Mouse (Mus musculus): ENCODE measurements at regions not wholly inside any gene's neighbourhood (a gene's known extent, or its start where the extent isn't known, plus 50 kb on each side); places are given as distances from the start of the nearest gene placed in this dataset.

DNA sequence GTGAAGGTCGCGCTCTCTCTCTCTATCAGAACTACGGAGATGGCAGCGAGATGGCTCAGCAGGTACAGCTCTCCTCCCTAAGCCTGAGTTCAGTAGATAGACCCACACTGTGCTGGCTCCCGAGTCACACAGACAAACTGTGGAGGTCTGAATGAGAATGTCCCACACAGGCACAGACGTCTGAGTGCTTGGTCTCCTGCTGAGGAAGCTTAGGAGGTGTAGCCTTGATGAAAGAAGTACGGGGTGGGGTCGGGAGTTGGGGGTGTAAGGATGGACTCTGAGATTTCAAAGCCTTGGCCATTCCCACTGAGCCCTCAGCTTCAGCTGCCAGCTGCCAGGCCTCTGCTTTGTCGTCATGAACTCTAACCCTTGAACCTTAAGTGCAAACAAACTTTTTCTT lies 134.2 kb upstream of the Foxn2 start:
- no peak for DNase-seq (ENCODE audit: low spot score)

DNA sequence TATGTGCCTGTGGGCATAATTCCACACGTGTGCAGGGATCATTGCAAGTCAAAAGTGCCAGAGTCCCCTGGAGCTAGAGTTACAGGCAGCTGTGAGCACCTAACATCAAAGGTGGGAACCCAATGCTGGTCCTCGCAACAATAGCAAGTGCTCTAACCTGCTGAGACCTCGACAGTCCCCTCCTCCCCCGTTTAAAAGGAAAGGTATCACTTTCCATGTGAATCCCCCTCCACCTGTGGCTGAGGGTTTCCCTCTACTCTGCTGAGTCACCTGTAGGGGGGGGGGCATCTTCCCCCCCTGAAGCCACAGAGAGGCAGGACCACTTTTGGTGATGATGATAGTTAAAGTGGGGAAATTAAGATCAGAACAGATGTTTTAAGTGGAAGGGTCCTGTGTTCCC lies 133.4 kb upstream of the Foxn2 start:
- DNase-seq (ENCODE audit: low spot score), result no peak

DNA sequence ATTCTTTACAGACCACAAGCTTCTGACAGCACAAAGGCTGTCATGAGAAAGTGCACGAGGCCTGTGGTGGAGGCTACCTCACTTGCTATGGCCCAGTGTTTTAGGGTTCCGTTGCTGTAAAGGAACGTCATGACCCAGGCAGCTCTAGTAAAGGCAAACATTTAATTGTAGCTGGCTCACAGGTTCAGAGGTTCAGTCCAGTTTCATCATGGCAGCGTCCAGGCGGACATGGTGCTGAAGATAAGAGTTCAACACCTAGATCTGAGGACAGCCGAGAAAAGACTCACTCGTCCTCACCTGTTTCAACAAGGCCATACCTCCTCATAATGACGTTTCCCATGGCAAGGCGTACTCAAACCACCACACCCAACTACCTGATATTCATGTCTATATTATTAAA lies 132.7 kb upstream of the Foxn2 start:
- DNase-seq (ENCODE audit: low spot score), result no peak

DNA sequence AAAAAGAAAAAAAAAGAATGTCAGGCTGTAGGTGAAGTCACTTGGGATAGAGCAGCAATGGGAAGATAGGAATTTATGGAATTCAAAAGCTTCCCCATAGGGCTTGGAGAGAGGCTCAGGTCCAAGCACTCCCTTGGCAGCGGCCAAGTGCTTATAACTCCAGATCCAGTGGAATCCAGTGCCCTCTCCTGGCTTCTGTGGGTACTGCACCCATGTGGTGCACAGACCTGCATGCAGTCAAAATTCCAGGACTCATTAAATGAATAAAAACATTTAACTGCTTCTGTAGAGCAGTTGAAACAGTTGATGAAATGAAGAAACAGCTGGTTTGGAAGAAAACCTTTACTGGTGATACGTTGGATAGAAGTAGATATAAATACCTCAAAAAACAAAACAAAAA lies 127.6 kb upstream of the Foxn2 start:
- DNase-seq (ENCODE audit: low spot score), result no peak

DNA sequence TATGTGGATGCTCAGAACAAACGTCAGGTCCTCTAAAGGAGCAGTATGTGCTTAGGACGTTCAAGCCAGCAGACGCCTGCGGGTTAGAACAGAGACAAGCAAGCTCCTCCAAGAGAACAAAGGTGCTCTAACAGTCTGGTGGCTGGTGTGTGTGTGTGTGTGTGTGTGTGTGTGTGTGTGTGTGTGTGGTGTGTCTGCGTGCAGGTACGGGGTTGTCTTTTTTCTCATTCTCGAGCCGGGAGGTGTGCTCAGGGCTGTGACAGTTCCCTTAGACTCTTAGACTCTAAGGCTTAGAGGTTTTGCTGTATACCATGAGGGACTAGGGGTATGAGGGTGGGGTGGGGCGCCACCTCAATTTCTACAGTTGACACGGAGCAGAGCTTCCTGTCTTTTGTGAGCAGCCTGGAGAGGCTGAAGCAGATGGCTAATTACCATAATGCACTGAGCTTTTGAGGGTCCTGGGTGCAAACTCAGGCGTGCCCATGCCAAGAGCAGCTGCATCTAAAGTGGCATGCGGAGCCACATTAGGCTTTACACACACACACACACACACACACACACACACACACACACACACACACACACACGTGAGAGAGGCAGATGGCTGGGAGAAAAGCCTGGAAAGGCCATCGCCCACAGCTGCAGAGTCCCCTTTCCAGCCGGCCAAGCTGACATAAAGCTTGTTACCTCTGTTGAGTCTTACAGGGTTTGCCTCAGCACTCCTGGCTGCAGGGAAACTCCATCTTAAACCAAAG lies 124.1 kb upstream of the Foxn2 start:
- no peak for DNase-seq (ENCODE audit: low spot score)

DNA sequence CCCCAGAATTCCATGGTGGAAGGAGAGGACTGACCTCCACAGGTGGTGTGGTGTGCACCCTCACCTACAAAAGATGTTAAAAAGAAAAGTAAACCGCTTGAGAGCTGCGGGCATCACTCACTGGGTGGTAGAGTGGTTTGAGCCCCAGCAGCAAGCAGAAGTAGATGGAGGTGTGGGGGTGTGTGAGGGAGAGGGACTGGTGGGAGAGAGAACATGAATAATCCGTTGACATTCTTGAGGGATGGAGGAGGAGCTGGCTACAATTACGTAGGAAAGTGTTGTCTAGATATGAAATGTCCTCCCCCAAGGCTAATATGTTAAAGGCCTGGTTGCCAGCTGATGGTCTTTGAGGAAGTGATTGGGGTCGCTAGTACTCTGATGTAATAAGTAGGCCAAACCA lies 123.2 kb upstream of the Foxn2 start:
- DNase-seq (ENCODE audit: low spot score), result no peak

DNA sequence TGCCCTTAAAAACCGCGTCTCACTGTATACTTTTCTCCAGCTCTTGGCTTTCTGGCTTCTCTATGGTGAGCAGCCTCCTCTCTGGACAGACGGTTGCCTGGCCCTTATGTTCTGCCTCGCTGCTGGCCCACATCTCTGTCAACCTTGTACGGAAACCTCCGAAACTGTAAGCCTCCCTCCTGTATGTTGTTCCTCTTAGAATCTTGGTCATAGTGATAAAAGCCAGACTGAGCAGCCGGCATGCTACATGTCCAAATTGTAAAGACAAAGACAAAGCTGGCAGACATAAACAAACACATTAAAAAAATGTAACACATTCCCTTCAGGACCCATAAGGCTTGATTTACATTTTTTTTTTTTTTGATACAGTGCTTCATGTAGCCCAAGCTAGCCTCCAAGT lies 122.7 kb upstream of the Foxn2 start:
- DNase-seq (ENCODE audit: low spot score), result no peak

DNA sequence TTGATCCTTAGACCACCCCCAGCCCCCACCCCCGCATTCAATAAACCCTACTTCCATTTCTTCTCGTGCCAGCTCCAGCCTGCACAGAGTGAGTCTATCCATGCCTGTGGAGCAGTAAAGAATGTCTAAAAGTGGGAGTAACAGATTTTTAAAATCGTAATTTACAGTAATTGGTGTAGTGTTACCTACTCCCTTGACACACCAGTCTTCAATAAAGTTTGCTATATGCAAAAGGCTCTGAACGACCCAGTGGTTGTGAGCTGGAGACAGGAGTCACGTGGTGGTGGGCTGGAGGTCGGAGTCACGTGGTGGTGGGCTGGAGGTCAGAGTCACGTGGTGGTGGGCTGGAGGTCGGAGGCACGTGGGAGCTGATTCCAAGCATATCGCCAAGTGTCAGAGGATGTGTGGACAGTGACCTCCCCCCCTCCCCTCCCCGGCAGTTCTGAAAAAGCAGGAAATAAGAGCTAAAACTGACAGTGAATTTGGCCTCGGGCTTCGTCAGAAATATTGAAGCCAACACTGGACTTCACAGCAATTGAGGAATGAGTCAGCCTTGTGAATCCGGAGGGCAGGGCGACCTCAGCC lies 122.2 kb upstream of the Foxn2 start:
- DNase-seq (ENCODE audit: low spot score), result no peak

DNA sequence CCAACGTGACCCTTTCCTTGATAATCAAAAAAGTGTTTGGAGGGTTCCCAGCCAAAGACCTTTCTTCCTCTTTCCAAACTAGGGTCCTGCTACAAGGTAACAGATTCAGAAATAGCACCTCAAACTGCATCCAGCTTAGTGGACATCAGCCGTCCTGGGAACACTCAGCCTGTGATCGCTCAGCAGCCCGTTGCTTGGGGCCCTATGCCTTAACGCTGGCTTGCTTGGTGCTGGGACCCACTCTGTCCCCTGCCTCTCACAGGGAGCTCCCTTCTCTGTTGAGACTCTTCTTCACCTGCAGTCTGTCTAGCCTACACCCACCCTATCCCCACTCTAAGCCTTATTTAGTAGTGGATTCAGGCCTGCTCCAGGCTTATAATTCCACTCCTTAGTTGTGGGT lies 121.6 kb upstream of the Foxn2 start:
- no peak for DNase-seq (ENCODE audit: low spot score)

DNA sequence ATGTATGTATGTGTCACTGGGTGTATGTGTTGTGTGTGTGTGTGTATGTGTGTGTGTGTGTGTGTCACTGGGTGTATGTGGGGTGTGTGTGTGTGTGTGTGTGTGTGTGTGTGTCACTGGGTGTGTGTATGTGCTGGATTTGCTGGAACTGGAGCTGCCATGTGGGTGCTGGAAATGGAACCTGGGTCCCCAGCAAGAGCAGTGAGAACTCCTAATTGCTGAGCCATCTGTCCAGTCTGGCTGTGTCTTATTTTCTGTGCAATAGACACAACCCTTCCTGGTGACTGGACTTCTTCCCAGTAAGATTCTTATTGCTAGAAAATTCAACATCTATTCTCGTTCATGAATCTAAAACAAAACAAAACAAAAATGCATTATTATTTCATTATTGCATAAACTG lies 119.8 kb upstream of the Foxn2 start:
- DNase-seq (ENCODE audit: low spot score), result no peak

DNA sequence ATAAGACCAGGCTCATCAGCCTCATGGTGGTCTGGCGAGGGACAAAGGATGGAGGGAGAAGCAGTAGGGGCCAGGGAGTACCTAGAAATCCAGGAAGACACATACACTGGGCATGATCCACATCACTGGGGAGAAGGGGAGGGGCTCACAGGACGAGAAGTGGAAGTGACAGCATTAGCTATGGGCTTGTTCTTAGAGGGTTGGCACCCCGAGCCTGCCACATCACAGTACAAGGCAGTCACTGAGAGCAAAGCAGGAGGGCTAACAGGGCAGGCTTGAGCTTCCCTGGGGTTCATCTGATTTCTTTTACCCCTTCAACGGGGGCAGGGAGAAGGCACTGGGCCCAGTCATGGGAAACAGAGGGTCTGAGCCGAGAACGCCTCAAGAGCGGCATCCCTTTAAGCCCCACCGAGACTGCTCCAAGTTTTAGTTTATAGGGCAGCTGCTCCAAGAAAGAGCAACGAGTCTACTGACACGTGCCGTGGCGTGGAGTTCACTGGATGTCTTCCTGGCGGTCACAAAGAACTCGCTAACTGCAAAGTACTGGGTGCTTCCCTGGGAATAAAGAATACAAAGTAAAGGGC lies 115.1 kb upstream of the Foxn2 start:
- DNase-seq (ENCODE audit: low spot score), result no peak

DNA sequence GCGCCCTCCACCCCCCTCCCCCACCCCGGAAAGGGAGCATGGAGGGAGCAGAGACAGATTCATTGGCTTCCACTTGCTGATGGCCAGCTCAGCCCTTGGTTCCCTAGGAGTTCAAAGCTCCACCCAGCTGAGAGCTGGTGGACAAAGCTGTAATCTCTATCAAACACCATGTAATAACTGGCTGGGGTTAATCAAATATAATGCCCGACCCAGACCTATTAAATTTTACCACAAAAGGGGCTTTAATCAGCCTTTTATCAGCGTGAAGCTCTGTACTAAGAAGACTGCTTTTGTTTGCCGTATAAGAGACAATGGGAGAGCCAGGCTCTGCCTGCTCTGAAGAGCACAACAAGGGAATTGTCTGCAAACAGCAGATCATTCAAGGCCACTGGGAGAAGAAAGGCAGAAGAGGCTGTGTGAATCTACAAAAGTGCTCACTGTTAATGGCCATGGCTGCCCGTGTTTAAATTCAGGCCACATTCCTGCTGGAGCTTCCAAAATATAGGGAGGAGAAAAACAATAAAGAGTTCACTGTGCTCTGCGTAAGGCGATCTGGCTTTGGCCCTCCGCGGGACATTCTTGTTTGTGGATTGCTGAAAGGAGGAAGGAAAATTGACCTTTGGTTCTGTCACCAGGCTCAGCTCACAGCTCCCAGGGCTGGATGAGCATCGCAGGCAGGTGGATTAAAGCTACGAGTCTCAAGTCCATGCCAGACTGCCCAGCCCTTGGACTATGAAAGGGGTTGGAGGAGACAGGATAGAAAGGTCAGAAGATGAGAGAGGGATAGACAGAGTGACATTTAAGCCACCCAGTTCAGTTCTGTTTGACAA lies 114.4 kb upstream of the Foxn2 start:
- DNase-seq (ENCODE audit: low spot score), result no peak

DNA sequence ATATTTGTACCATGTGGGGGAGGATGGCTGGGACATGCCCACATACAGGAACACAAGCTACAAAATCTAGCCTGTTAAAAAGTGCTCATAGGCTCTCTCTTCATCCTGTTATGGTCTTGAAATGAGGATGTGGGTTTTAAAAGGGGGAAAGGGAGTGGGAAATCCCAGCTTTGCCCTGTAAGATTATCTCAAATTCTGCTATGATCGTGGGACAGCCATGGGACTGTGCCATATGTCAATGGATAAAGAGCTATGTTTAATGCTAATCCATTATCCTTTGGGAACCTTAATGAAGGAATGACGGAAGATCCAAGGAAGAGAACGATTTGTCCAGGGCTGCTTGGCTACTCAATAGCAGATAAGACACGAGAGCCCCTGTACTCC lies 113.8 kb upstream of the Foxn2 start:
- DNase-seq (ENCODE audit: low spot score), result no peak

DNA sequence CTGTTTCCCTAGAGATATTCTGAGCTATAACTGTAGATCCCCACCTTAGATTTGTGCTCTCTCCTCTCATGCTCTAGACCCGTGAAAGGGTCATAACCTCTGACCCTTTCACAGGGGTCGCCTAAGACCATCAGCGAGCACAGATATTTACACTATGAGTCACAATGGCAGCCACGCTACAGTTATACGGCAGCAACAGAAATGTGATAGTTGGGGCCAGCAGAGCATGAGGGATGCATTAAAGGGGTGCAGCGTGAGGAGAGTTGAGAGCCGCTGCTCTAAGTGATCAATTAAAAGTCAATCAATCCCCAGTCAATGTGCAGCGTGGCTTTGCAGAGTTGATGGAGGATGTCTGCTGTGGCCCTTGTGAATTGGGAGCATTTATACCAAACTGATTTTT lies 112.7 kb upstream of the Foxn2 start:
- no peak for DNase-seq (ENCODE audit: low spot score)

DNA sequence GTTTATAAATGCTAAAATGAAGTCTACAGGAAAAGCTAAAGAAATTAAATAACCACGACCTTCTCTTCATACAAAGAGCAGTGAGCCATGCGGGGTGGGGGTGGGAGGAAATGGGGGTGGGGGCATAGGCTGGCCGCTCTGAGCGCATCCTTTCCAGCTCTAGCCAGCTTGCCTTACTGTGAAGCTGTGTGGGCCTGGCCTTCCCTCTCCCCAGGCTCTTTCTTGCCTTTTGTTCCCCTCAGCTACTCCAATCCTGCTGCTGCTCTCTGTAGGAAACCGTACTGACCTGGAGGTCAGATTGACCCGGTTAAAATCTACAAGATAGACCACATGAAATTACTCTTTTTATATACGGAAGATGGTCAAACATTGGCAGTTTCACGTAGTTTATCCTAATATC lies 111.7 kb upstream of the Foxn2 start:
- no peak for DNase-seq (ENCODE audit: low spot score)

DNA sequence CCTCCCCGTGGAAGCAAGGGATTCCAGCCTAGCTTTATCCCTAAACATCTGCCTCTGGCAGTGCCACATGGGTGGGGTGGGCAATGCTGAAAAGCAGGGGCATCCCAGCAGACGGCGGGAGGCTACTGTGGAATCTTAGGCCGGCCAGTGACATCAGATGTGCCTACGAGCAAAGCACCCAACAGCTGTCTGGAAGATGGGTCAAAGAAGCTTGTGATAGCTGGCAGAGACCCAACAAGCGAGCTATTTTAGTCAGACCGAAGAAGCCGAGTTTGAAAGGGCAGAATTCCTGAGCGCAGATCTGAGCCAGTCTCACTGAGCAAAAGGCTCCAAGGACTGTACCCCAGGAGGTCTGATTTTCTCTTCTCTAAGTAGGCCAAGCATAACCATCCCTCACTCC lies 110.8 kb upstream of the Foxn2 start:
- peak; percentile 21 for DNase-seq (ENCODE audit: low spot score)

DNA sequence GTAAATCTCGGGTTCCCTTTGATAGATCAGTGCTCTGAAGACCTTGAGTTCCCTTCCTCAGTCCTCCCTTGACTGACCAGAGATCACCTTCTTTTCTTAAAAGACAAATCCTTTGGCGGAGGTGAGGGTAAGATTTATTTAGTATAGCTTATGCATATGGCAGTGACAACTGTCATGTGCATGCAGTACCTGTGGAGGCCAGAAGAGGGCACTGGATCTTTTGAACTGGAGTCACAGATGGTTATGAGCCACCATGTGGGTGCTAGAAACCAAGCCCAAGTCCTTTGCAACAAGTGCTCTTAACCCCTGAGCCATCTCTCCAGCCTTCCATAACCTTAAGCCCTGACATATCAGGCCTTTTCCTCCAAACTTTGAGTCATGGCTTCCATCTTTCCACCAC lies 110.4 kb upstream of the Foxn2 start:
- DNase-seq (ENCODE audit: low spot score), result no peak

DNA sequence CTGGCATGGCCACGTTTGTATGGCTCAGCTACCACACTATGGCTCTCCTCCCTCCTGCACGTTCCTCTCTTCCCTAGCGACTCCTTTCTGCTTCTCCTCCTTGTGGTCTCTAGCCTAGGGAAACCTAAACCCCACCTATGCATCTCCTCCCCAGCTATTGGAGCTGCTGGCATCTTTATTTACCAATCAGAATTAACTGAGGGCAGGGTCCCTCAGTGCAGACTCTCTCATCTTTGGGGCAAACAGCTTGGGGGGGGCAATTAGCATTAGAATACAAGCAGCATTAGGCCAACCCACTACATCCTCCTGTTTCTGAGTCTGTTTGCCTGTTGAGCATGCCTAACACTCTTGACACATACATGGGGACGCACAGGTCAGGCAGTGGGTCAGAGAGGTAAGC lies 106.7 kb upstream of the Foxn2 start:
- DNase-seq (ENCODE audit: low spot score), result no peak

DNA sequence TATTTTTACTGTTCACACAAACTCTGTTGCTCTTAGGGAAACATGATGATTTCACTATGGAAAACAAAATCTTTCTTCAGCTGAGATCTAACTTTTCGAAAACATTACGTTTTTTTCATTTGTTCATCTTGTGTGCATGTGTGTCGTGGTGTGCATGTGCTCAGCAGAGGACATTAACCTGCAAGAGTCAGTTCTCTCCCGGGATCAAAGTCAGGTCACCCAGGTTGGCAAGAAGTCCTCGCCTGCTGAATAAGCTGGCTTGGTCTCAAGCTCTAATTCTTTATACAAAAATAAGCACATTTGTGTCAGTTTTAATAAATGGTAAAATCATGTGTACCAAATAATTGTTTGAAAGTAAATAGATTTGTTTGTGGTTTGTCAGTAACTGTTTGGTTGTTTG lies 105.2 kb upstream of the Foxn2 start:
- DNase-seq (ENCODE audit: low spot score), result no peak

DNA sequence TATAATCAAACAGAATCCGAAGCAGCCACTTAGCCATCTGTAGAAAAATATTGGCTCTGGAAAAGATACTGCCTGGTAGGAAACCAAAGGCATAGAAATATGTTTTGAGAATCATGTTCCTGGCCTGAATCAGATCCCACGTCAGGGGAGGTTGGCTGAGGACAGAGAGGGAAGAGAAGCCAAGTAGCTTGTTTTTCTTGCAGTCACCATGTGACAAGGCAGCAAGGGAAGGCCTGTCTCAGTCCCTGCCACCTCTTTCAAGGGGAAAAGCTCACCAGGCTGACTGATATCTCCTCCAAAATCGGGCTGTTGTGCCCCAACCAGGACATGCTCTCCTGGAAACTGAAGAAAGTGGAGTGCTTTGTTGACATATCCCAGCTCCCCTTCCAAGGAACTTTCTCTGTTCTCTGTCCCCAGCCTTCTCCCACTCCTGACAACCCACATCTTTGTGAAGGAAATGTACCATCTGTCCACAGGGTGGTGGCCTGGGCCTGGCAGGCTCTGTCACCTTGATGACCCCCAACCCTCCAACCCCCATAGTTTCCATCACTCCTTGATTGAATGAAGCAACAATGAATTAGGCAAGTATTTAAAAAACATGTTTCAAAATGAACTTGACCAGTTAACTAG lies 104.3 kb upstream of the Foxn2 start:
- no peak for DNase-seq (ENCODE audit: low spot score)

DNA sequence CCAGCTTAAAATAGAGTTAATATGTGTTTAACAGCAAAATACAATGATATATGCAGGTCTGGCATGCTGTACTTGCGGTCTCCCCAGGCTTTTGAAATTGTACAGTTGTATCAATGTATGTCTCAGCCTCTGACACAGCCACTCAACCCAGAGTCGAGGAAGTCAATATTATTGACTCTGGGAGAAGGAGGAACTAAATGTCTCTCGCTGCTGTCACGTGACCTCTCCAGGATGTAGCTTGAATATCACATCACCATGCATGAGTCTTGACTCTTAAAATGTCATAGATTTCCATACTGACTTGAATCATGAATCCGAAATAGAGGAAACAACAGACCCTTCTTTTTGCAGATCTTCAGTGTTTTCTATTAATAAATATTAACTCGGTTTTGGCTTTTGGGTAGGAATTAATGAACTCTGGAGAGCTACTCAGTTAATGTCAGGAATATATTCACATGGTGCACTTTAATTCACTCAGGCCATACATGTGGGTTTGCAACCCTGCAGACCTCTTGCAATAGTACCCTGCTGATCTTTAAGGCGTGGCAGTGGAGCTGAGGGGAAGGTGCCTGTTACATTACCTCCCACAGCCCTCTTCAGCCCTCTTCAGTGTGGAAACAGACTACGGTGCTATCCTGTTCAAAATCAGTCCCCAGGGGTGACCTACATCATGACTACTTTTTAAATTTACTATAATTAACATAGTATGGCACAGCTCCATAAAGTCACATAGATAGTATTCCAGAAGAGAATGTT lies 102.7 kb upstream of the Foxn2 start:
- DNase-seq (ENCODE audit: low spot score), result no peak

DNA sequence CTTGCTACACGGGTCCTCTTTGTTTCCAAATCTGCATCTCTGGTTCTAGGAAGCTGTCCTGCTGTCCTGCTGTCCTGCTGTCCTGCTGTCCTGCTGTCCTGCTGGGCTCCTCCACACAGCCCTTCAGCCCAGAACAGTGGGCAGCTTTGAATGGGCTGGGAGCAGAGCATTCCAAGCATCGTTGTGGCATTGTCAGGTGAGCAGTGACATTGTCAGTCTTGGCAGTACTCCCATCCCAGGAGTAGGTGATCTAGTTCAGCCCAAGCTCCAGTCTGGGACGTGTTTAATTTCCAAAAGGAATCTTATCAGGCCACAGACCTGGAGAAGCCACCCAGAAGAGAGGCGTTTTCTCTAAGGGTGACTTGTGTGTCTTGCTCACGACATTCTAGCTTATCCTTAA lies 99.4 kb upstream of the Foxn2 start:
- no peak for DNase-seq (ENCODE audit: low spot score)
